Mouse (Mus musculus): ENCODE results near the gene Krt23.

The Krt23 gene

DNA sequence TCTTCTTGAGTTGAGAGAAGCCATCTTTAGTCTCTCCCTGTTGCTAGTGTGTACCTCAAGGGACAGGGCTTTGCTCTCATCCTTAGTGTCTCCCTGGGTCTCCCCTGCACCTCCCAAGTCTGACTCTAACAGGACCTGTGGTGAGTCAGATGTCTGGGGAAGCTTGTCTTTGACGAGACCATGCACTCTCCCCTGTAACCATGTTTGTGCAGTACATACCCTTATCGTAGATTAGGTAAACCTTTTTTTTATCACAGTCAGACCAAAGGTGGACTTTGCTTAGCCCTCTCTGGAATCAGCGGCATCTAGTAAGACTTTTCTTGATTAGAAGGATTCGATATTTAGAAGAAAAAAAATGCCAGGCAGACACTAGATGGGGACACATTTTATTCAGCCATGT lies 38.9 kb downstream of the Krt23 start:
- no peak for DNase-seq (ENCODE audit: extremely low spot score, low spot score)

- DNase-seq (ENCODE audit: extremely low spot score, low spot score) = no peak
Observed at GRCm38 (mm10) chr11:99448769-99449168, 44.2 kb downstream of the Krt23 start.

GRCm38 (mm10) chr11:99441220-99441619 lies 51.7 kb downstream of the Krt23 start:
- DNase-seq (ENCODE audit: extremely low spot score, low spot score) = no peak

DNA sequence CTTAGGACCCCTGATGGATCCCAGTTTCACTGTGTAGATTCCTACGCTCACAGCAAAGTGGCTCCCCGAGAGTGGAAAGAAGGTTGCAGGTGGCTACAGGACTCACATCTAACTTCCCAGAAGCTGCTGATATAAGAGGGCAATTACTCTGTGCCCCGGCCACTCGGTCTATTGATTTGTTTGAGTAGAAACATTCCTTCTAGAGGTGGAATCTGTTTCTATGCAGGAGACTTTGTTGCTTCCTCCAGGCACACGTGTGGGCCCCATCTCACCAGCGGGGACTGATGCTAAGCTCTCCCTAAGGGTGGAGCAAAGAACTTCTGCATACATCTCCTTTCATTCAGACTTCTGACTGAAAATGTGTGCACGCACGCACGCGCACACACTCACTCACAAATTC lies 53.5 kb downstream of the Krt23 start:
- DNase-seq (ENCODE audit: extremely low spot score, low spot score) = no peak

DNA sequence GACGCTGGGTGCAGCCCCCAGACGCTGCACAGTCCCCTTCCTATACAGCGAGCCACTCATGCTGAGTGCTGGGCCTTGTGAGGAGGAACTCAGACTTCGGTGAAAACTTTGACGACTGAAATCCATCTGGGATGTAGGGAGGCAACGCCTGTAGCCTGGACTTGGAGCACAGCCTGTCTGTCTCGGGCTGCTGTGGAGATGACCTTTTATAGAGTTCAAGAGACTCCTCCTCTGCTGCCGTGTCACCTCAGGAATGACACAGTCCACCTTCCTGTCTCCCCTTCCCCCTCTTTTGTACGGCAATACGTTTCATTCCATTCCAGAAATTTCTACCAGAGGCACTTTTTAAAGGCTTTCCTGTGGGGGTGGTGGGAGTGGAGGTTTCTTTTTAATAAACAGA lies 55.0 kb downstream of the Krt23 start, which contains the start of gene Krt20:
Gene Krt20 (minus strand): TSS at position 179 of the 400 bp plus-strand sequence.
- DNase-seq (ENCODE audit: extremely low spot score, low spot score) = no peak

DNA sequence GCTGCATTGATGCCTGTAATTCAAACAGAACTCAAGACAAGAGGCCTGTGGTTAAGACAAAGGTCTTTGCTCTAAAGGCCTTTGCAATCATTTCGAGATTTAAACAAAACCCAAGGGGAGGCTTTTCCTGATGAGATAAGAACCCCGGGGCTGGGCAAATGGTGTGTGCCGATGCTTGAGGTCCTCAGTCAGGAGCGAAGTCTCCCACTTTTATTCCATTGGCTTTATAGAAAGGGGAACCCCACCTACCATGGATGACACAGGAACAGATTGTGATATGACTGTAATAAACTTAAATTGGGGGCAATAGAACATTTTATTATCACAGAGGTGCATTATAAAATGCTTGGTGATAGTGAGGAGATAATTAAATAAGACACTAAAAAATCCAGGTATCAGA lies 56.3 kb downstream of the Krt23 start:
- DNase-seq (ENCODE audit: extremely low spot score, low spot score) = no peak

- DNase-seq (ENCODE audit: extremely low spot score, low spot score) = no peak
Observed at GRCm38 (mm10) chr11:99430670-99431069, 62.3 kb downstream of the Krt23 start.
